Mouse (Mus musculus) kidney, adult 2 months (tissue): ENCODE measurements around the gene Bad.

Experiments
- CTCF ChIP-seq: fragments of 200-500 bp; conservative IDR thresholded peaks from 2 replicates; pipeline ENCODE4 v1.5.1; 2011; ENCODE audit warnings: low read depth, mild to moderate bottlenecking, control low read depth, low read length, moderate library complexity, mixed read lengths; ENCODE audit not compliant: insufficient read depth, insufficient read length
- POLR2A ChIP-seq: fragments of 200-500 bp; IDR thresholded peaks from one replicate; pipeline ENCODE4 v1.6.1; 2011; ENCODE audit warnings: low read depth, low read length, control low read depth

- TF ChIP-seq POLR2A (no peak), CTCF (no peak)
Measured at GRCm38 (mm10) chr19:6951994-6952711, 10.5 kb downstream of the Bad start.
